Mouse (Mus musculus): ENCODE measurements around the gene S100a4. TPM values are rescaled to one million over a fixed set of nuclear protein-coding genes. Genes with fewer than 3 reads are reported as not detected.

The S100a4 gene
- polyA plus RNA-seq, 1 experiment, result 16.9 TPM

DNA sequence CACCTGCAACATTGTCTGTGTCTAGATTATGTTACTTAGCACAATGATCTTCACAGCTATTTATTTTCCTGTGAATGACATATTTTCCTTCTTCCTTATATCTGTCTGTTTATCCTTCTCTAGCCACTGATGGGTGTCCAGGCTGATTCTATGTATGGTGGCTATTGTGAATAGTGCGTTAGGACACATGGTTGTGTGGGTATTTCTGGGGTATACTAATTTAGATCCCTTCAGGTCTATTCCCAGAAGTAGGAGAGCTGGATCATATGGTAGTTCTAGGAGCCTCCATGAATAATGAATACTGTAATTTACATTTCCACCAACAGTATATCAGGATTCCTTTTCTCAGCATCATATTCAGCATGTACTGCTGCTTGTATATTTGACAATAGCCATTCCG is 46.3 kb downstream of the S100a4 start:
- H3K36me3 ChIP-seq (ENCODE audit: control insufficient read depth, insufficient read depth, low read length), result no peaks in the 10 kb centered on the region
- 97% methylated on average over 2 of the region's 2 CpGs for WGBS
- no peak overlapping the region for H3K27ac ChIP-seq (ENCODE audit: insufficient read depth, low read depth, low read length)
- H3K4me3 ChIP-seq (ENCODE audit: insufficient read depth, low read depth, low read length), result no peak overlapping the region
- TF ChIP-seq POLR2A (IDR thresholded peaks at IDR 0.05; ENCODE audit: low read depth, low read length) (no peak), CTCF (conservative IDR thresholded peaks at IDR 0.05; ENCODE audit: insufficient read depth, insufficient read length, low read depth, low read length) (no peak)
- H3K27me3 ChIP-seq (replicated peaks; ENCODE audit: control insufficient read depth, insufficient read depth, low read length), result no peaks in the 10 kb centered on the region
- no peaks in the 10 kb centered on the region for H3K4me1 ChIP-seq (ENCODE audit: control insufficient read depth, insufficient read depth, low read length)
- no peak for DNase-seq

DNA sequence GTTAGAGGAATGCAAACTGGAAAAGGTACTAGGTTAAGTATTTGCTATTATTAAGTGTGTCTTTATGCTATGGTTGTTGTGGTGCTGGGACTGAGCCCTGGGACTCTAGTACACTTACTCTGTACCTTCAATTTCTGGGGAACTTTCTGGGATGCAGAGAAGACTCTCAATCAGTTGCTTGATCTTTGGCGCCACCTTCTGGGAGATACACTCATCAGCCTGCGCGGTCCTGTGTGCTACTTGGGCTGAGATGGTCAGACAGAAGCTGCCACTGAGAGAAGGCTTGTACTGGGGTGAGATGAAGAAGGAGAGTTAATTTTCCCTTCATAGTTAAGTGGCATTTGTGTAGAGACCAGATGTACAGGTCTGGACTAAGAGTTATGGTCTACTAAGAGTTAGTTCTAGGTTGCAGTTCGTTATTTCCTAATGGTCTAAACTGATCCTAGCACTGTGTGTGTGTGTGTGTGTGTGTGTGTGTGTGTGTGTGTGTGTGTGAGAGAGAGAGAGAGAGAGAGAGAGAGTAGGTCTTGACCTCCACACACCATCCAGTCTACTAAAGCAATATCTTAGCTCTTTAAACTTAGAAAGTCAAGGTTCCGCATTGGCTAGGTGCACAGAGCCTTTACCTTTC is 49.4 kb downstream of the S100a4 start:
- no peak overlapping the region for H3K4me3 ChIP-seq (ENCODE audit: insufficient read depth, low read depth, low read length)
- 36% methylated on average over 5 of the region's 5 CpGs for WGBS
- TF ChIP-seq CTCF (conservative IDR thresholded peaks at IDR 0.05; ENCODE audit: insufficient read depth, insufficient read length, low read depth, low read length), result peak; percentile 79
- TF ChIP-seq POLR2A (IDR thresholded peaks at IDR 0.05; ENCODE audit: low read depth, low read length), result no peak
- H3K27ac ChIP-seq (ENCODE audit: insufficient read depth, low read depth, low read length), result no peak overlapping the region
- DNase-seq, result peak; percentile 73
- H3K36me3 ChIP-seq (ENCODE audit: control insufficient read depth, insufficient read depth, low read length), result no peaks in the 10 kb centered on the region
- H3K27me3 ChIP-seq (replicated peaks; ENCODE audit: control insufficient read depth, insufficient read depth, low read length), result no peaks in the 10 kb centered on the region
- no peaks in the 10 kb centered on the region for H3K4me1 ChIP-seq (ENCODE audit: control insufficient read depth, insufficient read depth, low read length)

DNA sequence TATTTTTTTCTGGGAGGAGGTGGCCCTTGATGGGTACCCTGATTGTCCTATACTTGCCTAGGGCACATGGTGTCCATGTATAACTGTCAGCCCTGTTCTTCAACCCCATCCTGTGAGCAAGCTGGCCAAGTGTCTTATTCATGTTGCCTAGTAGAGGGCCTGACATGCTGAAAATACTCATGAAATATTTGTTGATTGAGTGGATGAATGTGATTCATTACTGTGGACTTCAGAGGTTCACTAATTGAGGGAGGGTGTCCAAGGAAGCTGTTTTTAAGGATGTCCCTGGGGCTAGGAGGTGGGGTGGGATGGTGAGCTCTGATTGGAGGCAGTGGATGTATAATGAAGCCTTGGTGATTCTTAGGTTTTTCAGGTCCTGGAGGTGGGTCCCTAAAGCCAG is 50.1 kb downstream of the S100a4 start, which contains the start of gene S100a7a:
Gene S100a7a (plus strand): TSS at position 301 of the 400 bp plus-strand sequence.
- Histone ChIP-seq H3K4me3 (ENCODE audit: insufficient read depth, low read depth, low read length) (no peak within 1 kb of the TSS), H3K4me1 (ENCODE audit: control insufficient read depth, insufficient read depth, low read length) (no peaks in the 10 kb centered on the region), H3K27me3 (replicated peaks; ENCODE audit: control insufficient read depth, insufficient read depth, low read length) (no peaks in the 10 kb centered on the region), H3K36me3 (ENCODE audit: control insufficient read depth, insufficient read depth, low read length) (no peaks in the 10 kb centered on the region), H3K27ac (ENCODE audit: insufficient read depth, low read depth, low read length) (no peak within 1 kb of the TSS)
- TF ChIP-seq POLR2A (IDR thresholded peaks at IDR 0.05; ENCODE audit: low read depth, low read length), result no peak
- no peak for TF ChIP-seq CTCF (conservative IDR thresholded peaks at IDR 0.05; ENCODE audit: insufficient read depth, insufficient read length, low read depth, low read length)
- no peak for DNase-seq

Other genes starting within 250 kb of the S100a4 start
- gene Slc27a3, start 213.8 kb upstream of the S100a4 start, polyA plus RNA-seq (2012; rRNA removed), result 12.9 and 16.2 TPM in 2 replicates
- gene Ints3, start 170.1 kb upstream of the S100a4 start, polyA plus RNA-seq (2012; rRNA removed), result 22.9 and 23.6 TPM in 2 replicates
- 51.4 and 55.4 TPM in 2 replicates for gene Npr1, start 137.9 kb upstream of the S100a4 start, polyA plus RNA-seq (2012; rRNA removed)
- gene Ilf2, start 127.6 kb upstream of the S100a4 start, polyA plus RNA-seq (2012; rRNA removed), result 19.4 and 22.8 TPM in 2 replicates
- 20.7 and 25.3 TPM in 2 replicates for gene Snapin, start 112.7 kb upstream of the S100a4 start, polyA plus RNA-seq (2012; rRNA removed)
- gene Chtop, start 94.3 kb upstream of the S100a4 start, polyA plus RNA-seq (2012; rRNA removed), result 26.6 and 36.6 TPM in 2 replicates
- 625 and 771 TPM in 2 replicates for gene S100a1, start 89.4 kb upstream of the S100a4 start, polyA plus RNA-seq (2012; rRNA removed)
- gene S100a13, start 89.3 kb upstream of the S100a4 start, polyA plus RNA-seq (2012; rRNA removed), result 64.7 and 65.4 TPM in 2 replicates
- 0.45 and 0.61 TPM in 2 replicates for gene S100a14, start 76.9 kb upstream of the S100a4 start, polyA plus RNA-seq (2012; rRNA removed)
- 124 and 140 TPM in 2 replicates for gene S100a16, start 66.5 kb upstream of the S100a4 start, polyA plus RNA-seq (2012; rRNA removed)
- gene S100a3, start 43.2 kb upstream of the S100a4 start, polyA plus RNA-seq (2012; rRNA removed), result 0.23 and 0.34 TPM in 2 replicates
- gene S100a2, start 13.5 kb upstream of the S100a4 start, polyA plus RNA-seq (2012; rRNA removed), result not detected in 2 replicates
- not detected in 2 replicates for gene Gm42674, start 1.9 kb upstream of the S100a4 start, polyA plus RNA-seq (2012; rRNA removed)
- not detected in 2 replicates for gene S100a5, start 4.8 kb downstream of the S100a4 start, polyA plus RNA-seq (2012; rRNA removed)
- 95.8 and 129 TPM in 2 replicates for gene S100a6, start 9.1 kb downstream of the S100a4 start, polyA plus RNA-seq (2012; rRNA removed)
- gene S100a7a, start 50.2 kb downstream of the S100a4 start, polyA plus RNA-seq (2012; rRNA removed), result 0.11 and 0.27 TPM in 2 replicates
- gene S100a8, start 65.2 kb downstream of the S100a4 start, polyA plus RNA-seq (2012; rRNA removed), result 0.26 and 1.2 TPM in 2 replicates
- 0.39 and 1.4 TPM in 2 replicates for gene S100a9, start 92.0 kb downstream of the S100a4 start, polyA plus RNA-seq (2012; rRNA removed)
- not detected in 2 replicates for gene Pglyrp4, start 123.1 kb downstream of the S100a4 start, polyA plus RNA-seq (2012; rRNA removed)
- not detected in 2 replicates for gene Gm5849, start 174.1 kb downstream of the S100a4 start, polyA plus RNA-seq (2012; rRNA removed)